7 mouse cellular contexts compared by ENCODE assay signal in the genomic region with DNA sequence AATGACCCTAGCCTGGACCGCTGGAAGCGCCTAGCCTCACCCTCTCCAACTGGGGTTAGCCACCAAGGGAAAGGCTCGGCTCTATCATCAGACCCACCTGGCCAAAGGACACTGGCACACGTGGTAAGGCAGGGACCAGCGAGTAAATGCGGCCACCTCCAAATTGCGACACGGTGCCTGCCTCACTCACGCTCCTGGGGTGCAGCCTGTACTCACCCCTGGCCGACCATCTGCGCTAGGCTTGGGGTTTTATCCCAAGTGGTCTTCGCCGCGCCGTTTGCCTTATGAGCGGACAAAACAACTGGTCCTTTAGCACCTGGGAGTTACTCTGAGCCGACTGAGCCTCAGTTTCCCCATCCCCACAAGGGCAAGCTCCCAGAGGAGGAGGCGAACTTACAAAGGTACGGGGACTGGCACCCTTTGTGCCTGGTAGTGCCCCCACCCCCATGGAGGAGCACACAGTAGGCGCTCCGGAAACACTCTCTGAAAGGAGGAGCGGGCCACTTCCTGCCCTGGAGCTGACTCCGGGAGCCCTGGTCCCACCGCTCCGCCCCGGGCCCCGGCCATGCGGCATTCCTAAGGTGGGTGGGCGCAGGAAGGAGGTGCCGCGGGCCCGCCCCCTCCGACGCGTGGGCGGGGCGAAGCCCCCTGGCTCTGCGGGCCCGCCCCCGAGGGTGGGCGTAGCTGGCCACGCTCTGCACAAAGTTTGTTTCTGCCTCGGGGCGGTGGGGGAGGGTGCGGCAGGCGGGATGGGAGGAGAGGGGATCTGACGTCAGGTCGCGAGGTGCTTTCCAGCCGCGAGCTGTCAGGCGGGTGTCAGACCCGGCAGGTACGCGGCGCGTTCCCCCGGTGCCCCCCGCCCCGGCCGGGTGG. TPM values are rescaled to one million over a fixed set of nuclear protein-coding genes. Genes with fewer than 3 reads are reported as not detected.
DNase-seq lines count a peak whose midpoint lies in the region; ATAC-seq and TF ChIP-seq lines count a peak whose summit lies in the region.

Gene Tgif2, plus strand, starts transcription at position 689 of the 873 bp plus-strand sequence.

- no peak within 1 kb of the TSS for H3K27ac ChIP-seq in bone marrow macrophage, adult 2 months (ENCODE audit: insufficient read depth, low read depth, low read length)
- peak within 1 kb of the TSS; percentile 94 for H3K27ac ChIP-seq in intestine, embryonic 16.5 days (ENCODE audit: low read length)

- DNase-seq in MEL-GATA-1-ER (ENCODE audit: extremely low read depth, low read depth): peak; percentile 65
- DNase-seq in gastrocnemius, postnatal 4 days (ENCODE audit: low spot score in 2 of 2): peak; percentile 71 to 81
- DNase-seq in lung, adult 2 months: peak; percentile 51
- peak; percentile 45 for DNase-seq in urinary bladder, postnatal 10 days (ENCODE audit: low spot score)

- TF ChIP-seq CTCF in bone marrow macrophage, adult 2 months (IDR thresholded peaks at IDR 0.05; ENCODE audit: low read depth, low read length): no peak
- no peak for TF ChIP-seq CTCF in lung, adult 2 months (IDR thresholded peaks at IDR 0.05; ENCODE audit: insufficient read depth, low read length)

- no peaks in the 10 kb centered on the region for H3K27me3 ChIP-seq in intestine, embryonic 16.5 days (replicated peaks; ENCODE audit: control insufficient read depth, insufficient read depth, low read length)

- no peak for TF ChIP-seq POLR2A in bone marrow macrophage, adult 2 months (IDR thresholded peaks at IDR 0.05; ENCODE audit: borderline replicate concordance, low read depth, low read length)
- peak; percentile 17; the same call in 1 of the 2 replicates for TF ChIP-seq POLR2A in lung, adult 2 months (IDR thresholded peaks at IDR 0.05; ENCODE audit: borderline replicate concordance, extremely low read depth, low read depth, low read length)

- peak; percentile 82 for ATAC-seq in intestine, embryonic 16.5 days
- ATAC-seq in neutrophil, adult 5-6 weeks (ENCODE audit: extremely low read depth, insufficient number of reproducible peaks, low FRiP score, poor library complexity, severe bottlenecking): peak; percentile 69

- peak within 1 kb of the TSS; percentile 92 for H3K4me2 ChIP-seq in intestine, embryonic 16.5 days (ENCODE audit: low read depth, low read length)

- no peaks in the 10 kb centered on the region for H3K9me3 ChIP-seq in intestine, embryonic 16.5 days (ENCODE audit: control insufficient read depth, low read length)

- H3K4me1 ChIP-seq in bone marrow macrophage, adult 2 months (ENCODE audit: control insufficient read depth, insufficient read depth, low read length): no peaks in the 10 kb centered on the region
- peaks cover 37% of the 10 kb centered on the region for H3K4me1 ChIP-seq in intestine, embryonic 16.5 days (ENCODE audit: control insufficient read depth, insufficient read depth, low read length)
- peaks cover 9% of the 10 kb centered on the region for H3K4me1 ChIP-seq in lung, adult 2 months (ENCODE audit: control insufficient read depth, insufficient read depth, low read length)

- 0 out of 2 replicates have a peak, but pooled peaks cover under 1% of the 10 kb centered on the region for H3K36me3 ChIP-seq in intestine, embryonic 16.5 days (ENCODE audit: control insufficient read depth, insufficient read depth, low read length)

- H3K4me3 ChIP-seq in bone marrow macrophage, adult 2 months (ENCODE audit: insufficient read depth, low read length): peak within 1 kb of the TSS; percentile 56
- peak within 1 kb of the TSS; percentile 80 for H3K4me3 ChIP-seq in intestine, embryonic 16.5 days (ENCODE audit: low read length)
- peak within 1 kb of the TSS; percentile 58 for H3K4me3 ChIP-seq in lung, adult 2 months (replicated peaks; ENCODE audit: extremely low read depth, low read depth, low read length)

- peak within 1 kb of the TSS; percentile 88 for H3K9ac ChIP-seq in intestine, embryonic 16.5 days (ENCODE audit: low read depth, low read length)

- 3% methylated on average over 60 of the region's 61 CpGs for WGBS in intestine, embryonic 16.5 days
- 11% methylated on average over 60 of the region's 61 CpGs for WGBS in lung, adult 2 months

RNA-seq across cellular contexts. Expression of gene Tgif2, which starts in this region (rescaled TPM):
- not detected in 2 replicates for polyA plus RNA-seq in bone marrow macrophage, adult 2 months (2012; ENCODE audit: insufficient read depth, insufficient read length, missing spikeins)
- 10 to 100 TPM; 13.4 to 14.8 TPM for total RNA-seq in gastrocnemius, postnatal 4 days (2021)
- 28.3 and 28.6 TPM in 2 replicates for polyA plus RNA-seq in intestine, embryonic 16.5 days (2015; fragmentation: Nextera tagmentation; extraction: Ambion mirVana)
- polyA plus RNA-seq in lung, adult 2 months (2012; rRNA removed): 8.4 and 11.8 TPM in 2 replicates
- 9.9 and 15.8 TPM in 2 replicates for total RNA-seq in neutrophil, adult 5-6 weeks (2017)
